Mouse (Mus musculus): Measurements from ENCODE around the gene Tmem223. TPM values are rescaled to one million over a fixed set of nuclear protein-coding genes. Genes with fewer than 3 reads are reported as not detected.

Tmem223 gene
- polyA plus RNA-seq, 1 experiment from 2014 or later, result 178 TPM

DNA sequence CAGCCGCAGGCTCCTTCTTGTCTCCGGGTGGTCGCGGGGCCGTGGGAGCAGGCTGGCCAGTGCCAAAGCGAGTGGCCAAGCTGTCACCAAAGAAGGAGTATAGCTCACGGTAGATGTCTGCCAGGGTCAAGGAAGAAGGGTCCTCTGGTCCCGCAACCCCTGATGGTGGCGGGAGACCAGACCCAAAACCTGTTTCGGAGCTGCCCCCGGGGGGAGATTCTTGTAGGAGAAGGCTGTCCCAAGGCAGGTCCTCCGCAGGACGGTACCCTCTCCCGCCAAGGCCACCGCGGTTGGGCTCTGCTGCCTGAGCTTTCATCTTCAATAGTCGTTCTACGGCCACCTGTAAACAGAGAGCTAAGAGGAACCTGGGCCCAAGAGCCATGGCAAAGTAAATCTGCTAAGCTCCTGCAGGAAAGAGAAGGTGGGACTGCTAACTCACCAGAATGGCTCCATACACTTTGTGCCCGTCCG is 4.2 kb downstream of the Tmem223 start:
- ATAC-seq (ENCODE audit: insufficient number of reproducible peaks, insufficient read depth, low FRiP score, low read depth), result peak; percentile 7; the same call in 1 of the 2 replicates
- 4% methylated on average over 20 of the region's 20 CpGs for WGBS

DNA sequence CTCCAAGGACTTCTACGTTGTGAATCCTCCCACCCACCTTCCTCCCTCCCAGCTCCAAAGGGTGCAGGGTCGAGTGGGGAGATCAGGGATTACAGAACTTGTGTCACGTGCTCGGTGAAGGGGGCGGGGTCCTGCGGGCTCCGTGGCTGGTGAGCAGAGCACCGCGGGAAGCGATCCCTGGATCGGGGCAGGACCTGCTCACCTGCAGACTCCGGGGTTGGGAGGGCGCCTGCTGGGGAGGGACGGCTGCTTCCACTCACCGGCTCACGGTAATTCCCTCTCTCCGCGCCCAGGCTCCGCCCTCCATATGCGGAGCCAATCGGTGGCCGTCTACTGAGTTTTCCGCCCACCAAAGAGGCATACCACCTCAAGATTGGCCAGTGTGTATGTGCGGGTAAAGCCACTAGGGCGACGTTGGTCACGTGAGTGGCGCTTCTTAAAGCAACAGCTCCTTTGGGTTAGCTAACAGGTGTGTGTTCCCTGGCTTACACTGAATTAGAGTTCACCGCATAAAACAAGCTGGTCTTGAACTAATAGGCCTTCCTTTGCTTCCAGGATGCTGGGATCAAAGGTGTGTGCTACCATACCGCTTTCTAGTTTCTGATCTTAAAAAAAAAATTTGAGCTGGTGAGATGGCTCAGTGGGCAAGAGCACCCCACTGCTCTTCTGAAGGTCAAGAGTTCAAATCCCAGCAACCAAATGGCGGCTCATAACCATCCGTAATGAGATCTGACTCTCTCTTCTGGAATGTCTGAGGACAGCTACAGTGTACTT is 15.4 kb downstream of the Tmem223 start, which contains the start of gene Taf6l:
Gene Taf6l, minus strand, starts transcription at position 410 of the 774 bp plus-strand sequence.
- Histone ChIP-seq H3K4me1 (ENCODE audit: control insufficient read depth, insufficient read depth, low read length) (0 out of 2 replicates have a peak, but pooled peaks cover 5% of the 10 kb centered on the region), H3K9me3 (ENCODE audit: control insufficient read depth, low read depth, low read length) (no peaks in the 10 kb centered on the region), H3K27ac (ENCODE audit: low read length) (peak within 1 kb of the TSS; percentile 75; the same call in 1 of the 2 replicates), H3K36me3 (ENCODE audit: control insufficient read depth, insufficient read depth, low read length) (peaks cover 12% of the 10 kb centered on the region; the same call in 1 of the 2 replicates), H3K4me2 (replicated peaks; ENCODE audit: low read depth, low read length) (peak within 1 kb of the TSS; percentile 69), H3K4me3 (ENCODE audit: low read depth, low read length) (peak within 1 kb of the TSS; percentile 65), H3K27me3 (ENCODE audit: control insufficient read depth, insufficient read depth, low read length) (no peaks in the 10 kb centered on the region), H3K9ac (replicated peaks; ENCODE audit: low read depth, low read length) (peak within 1 kb of the TSS; percentile 57)
- under 1% methylated on average over 32 of the region's 32 CpGs for WGBS
- ATAC-seq (ENCODE audit: insufficient number of reproducible peaks, insufficient read depth, low FRiP score, low read depth), result peak; percentile 100

More for the DNA sequence above, 4.2 kb downstream of the Tmem223 start:
- H3K9me3 ChIP-seq (ENCODE audit: control insufficient read depth, low read depth, low read length), result no peaks in the 10 kb centered on the region
- peak overlapping the region; percentile 75 for H3K4me3 ChIP-seq (ENCODE audit: low read depth, low read length)
- H3K9ac ChIP-seq (replicated peaks; ENCODE audit: low read depth, low read length), result peak overlapping the region; percentile 94
- peak overlapping the region; percentile 98 for H3K27ac ChIP-seq (ENCODE audit: low read length)
- peaks cover 22% of the 10 kb centered on the region for H3K36me3 ChIP-seq (ENCODE audit: control insufficient read depth, insufficient read depth, low read length)
- H3K4me1 ChIP-seq (ENCODE audit: control insufficient read depth, insufficient read depth, low read length), result peaks cover 19% of the 10 kb centered on the region
- no peaks in the 10 kb centered on the region for H3K27me3 ChIP-seq (ENCODE audit: control insufficient read depth, insufficient read depth, low read length)
- H3K4me2 ChIP-seq (replicated peaks; ENCODE audit: low read depth, low read length), result peak overlapping the region; percentile 98

DNA sequence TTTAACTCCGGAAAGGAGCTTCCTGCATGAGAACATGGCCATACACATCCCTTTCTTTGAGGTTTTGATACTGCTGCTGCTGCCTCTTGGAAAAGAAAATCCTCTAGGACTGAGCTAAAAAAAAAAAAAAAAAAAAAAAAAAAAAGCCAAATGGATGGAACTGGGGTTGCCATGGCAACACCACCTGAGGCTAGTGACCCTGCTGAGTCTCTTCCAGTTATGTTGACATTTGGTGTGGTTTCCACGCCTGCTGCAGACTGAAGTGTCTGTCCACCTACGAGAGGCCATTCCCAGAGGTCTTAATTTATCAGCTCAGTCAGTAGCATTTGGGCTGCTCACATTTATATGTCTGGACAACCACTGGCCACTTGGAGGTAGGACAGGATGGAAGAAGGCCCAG is 17.7 kb downstream of the Tmem223 start:
- 0 out of 2 replicates have a peak, but pooled peaks cover 5% of the 10 kb centered on the region for H3K4me1 ChIP-seq (ENCODE audit: control insufficient read depth, insufficient read depth, low read length)
- no peak overlapping the region for H3K9ac ChIP-seq (replicated peaks; ENCODE audit: low read depth, low read length)
- H3K4me3 ChIP-seq (ENCODE audit: low read depth, low read length), result no peak overlapping the region
- peaks cover 16% of the 10 kb centered on the region for H3K36me3 ChIP-seq (ENCODE audit: control insufficient read depth, insufficient read depth, low read length)
- WGBS, result 23% methylated on average over 3 of the region's 3 CpGs
- ATAC-seq (ENCODE audit: insufficient number of reproducible peaks, insufficient read depth, low FRiP score, low read depth), result no peak
- H3K27ac ChIP-seq (ENCODE audit: low read length), result no peak overlapping the region
- H3K9me3 ChIP-seq (ENCODE audit: control insufficient read depth, low read depth, low read length), result no peaks in the 10 kb centered on the region
- H3K27me3 ChIP-seq (ENCODE audit: control insufficient read depth, insufficient read depth, low read length), result no peaks in the 10 kb centered on the region
- no peak overlapping the region for H3K4me2 ChIP-seq (replicated peaks; ENCODE audit: low read depth, low read length)

DNA sequence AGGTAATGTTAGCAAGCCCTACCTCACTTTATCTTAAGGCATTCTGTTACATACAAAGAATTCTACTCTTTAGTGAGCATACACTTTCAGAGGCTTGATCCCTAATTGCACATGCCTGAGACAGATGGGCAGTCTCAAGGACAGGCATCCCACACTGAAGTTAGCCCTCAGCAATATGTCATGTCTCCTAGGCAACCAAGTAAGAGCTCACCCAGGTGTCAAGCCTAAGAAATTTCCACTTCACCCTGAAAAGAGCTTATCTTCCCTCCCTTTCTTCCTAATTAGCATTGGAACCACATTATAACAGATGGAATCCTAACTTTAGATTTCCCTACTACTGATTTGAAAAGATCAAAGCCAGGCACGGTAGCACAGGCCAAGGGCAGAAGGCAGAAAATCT is 18.4 kb downstream of the Tmem223 start:
- 20% methylated on average over 1 of the region's 1 CpGs for WGBS
- H3K4me3 ChIP-seq (ENCODE audit: low read depth, low read length), result no peak overlapping the region
- no peaks in the 10 kb centered on the region for H3K27me3 ChIP-seq (ENCODE audit: control insufficient read depth, insufficient read depth, low read length)
- no peak overlapping the region for H3K27ac ChIP-seq (ENCODE audit: low read length)
- no peak overlapping the region for H3K4me2 ChIP-seq (replicated peaks; ENCODE audit: low read depth, low read length)
- H3K36me3 ChIP-seq (ENCODE audit: control insufficient read depth, insufficient read depth, low read length), result peaks cover 20% of the 10 kb centered on the region
- H3K4me1 ChIP-seq (ENCODE audit: control insufficient read depth, insufficient read depth, low read length), result 0 out of 2 replicates have a peak, but pooled peaks cover 5% of the 10 kb centered on the region
- H3K9ac ChIP-seq (replicated peaks; ENCODE audit: low read depth, low read length), result no peak overlapping the region
- H3K9me3 ChIP-seq (ENCODE audit: control insufficient read depth, low read depth, low read length), result no peaks in the 10 kb centered on the region
- no peak for ATAC-seq (ENCODE audit: insufficient number of reproducible peaks, insufficient read depth, low FRiP score, low read depth)

DNA sequence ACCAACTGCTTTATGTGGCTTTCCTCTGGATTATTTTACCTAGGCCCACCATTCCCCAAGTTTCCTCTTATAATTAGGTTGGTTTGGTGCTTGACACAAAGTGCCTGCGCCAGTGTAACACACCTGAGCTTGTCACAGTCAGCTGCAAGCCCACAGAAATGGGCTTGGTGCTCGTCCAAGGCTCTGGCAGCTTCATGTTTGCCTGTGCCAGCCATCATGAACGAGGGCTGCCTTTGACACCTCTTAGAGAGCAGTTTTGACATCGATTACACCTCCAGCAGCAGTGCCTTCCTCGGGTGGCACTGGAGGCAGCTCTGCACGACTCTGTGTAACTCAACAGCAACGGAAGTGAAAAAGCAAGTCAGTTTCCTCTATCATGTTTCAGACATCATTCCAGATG is 19.4 kb downstream of the Tmem223 start:
- no peak overlapping the region for H3K27ac ChIP-seq (ENCODE audit: low read length)
- no peak for ATAC-seq (ENCODE audit: insufficient number of reproducible peaks, insufficient read depth, low FRiP score, low read depth)
- 80% methylated on average over 7 of the region's 7 CpGs for WGBS
- no peaks in the 10 kb centered on the region for H3K9me3 ChIP-seq (ENCODE audit: control insufficient read depth, low read depth, low read length)
- H3K4me1 ChIP-seq (ENCODE audit: control insufficient read depth, insufficient read depth, low read length), result 0 out of 2 replicates have a peak, but pooled peaks cover 5% of the 10 kb centered on the region
- no peak overlapping the region for H3K4me2 ChIP-seq (replicated peaks; ENCODE audit: low read depth, low read length)
- H3K9ac ChIP-seq (replicated peaks; ENCODE audit: low read depth, low read length), result no peak overlapping the region
- no peak overlapping the region for H3K4me3 ChIP-seq (ENCODE audit: low read depth, low read length)
- H3K27me3 ChIP-seq (ENCODE audit: control insufficient read depth, insufficient read depth, low read length), result no peaks in the 10 kb centered on the region
- peaks cover 29% of the 10 kb centered on the region for H3K36me3 ChIP-seq (ENCODE audit: control insufficient read depth, insufficient read depth, low read length)

DNA sequence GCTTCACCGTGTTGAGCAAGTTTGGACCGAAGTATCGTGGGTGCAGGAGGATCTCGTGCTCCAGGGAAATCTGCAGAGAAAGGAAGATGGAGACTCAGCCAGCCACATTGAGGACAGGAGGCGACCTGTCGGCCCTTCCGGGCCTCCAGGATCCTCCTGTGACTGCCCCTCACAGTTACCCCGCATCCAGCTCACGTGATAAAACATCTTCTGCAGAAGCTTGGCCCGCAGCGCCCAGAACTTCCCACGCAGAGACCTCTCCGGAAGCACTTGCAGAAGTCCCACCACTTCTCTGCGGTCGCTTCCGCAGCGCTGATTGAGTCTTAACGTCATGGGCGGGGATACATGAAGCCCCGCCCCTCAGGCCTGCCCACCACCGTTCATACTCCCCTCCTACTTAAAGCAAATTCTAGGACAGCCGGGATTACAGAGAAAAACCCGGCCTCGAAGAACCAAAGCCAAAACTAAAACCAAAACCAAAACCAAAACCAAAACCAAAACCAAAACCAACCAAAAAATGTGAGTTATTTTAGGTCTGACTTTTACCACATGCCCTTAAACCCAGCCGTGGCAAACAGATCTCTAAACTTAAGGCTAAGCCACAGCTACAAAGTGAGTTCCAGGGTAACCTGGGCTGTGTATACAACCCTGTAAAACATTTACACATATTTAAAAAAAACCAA is 27.6 kb downstream of the Tmem223 start, which contains the start of gene Polr2g:
Gene Polr2g, minus strand, starts transcription at position 314 of the 683 bp plus-strand sequence.
- Histone ChIP-seq H3K4me2 (replicated peaks; ENCODE audit: low read depth, low read length) (peak within 1 kb of the TSS; percentile 78), H3K4me3 (ENCODE audit: low read depth, low read length) (peak within 1 kb of the TSS; percentile 86), H3K27ac (ENCODE audit: low read length) (peak within 1 kb of the TSS; percentile 78; the same call in 1 of the 2 replicates), H3K9ac (replicated peaks; ENCODE audit: low read depth, low read length) (peak within 1 kb of the TSS; percentile 72), H3K27me3 (ENCODE audit: control insufficient read depth, insufficient read depth, low read length) (no peaks in the 10 kb centered on the region), H3K36me3 (ENCODE audit: control insufficient read depth, insufficient read depth, low read length) (peaks cover 19% of the 10 kb centered on the region), H3K9me3 (ENCODE audit: control insufficient read depth, low read depth, low read length) (no peaks in the 10 kb centered on the region), H3K4me1 (ENCODE audit: control insufficient read depth, insufficient read depth, low read length) (peaks cover 10% of the 10 kb centered on the region; the same call in 1 of the 2 replicates)
- ATAC-seq (ENCODE audit: insufficient number of reproducible peaks, insufficient read depth, low FRiP score, low read depth), result peak; percentile 73
- WGBS, result 1% methylated on average over 25 of the region's 25 CpGs

DNA sequence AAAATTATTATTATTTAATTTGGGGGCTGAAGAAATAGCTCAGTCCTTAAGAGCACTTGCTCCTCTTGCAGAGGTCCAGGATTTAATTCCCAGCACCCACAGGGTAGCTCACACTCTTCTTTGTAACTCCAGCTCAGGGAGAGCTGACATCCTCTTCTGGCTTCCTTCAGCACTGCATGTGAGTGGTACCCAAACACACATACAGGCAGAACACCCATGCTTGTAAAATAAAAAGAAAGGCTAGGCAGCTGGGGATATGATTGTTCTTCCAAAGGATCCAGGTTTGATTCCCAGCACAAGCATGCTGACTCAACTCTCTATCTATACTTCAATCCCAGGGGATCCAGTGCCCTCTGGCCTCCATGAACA is 28.1 kb downstream of the Tmem223 start:
- ATAC-seq (ENCODE audit: insufficient number of reproducible peaks, insufficient read depth, low FRiP score, low read depth), result no peak
- Histone ChIP-seq H3K9me3 (ENCODE audit: control insufficient read depth, low read depth, low read length) (no peaks in the 10 kb centered on the region), H3K27ac (ENCODE audit: low read length) (peak overlapping the region; percentile 10; the same call in 1 of the 2 replicates), H3K4me3 (ENCODE audit: low read depth, low read length) (0 out of 2 replicates have a peak overlapping the region, but pooled peaks have one; percentile 86), H3K4me1 (ENCODE audit: control insufficient read depth, insufficient read depth, low read length) (peaks cover 10% of the 10 kb centered on the region; the same call in 1 of the 2 replicates), H3K4me2 (replicated peaks; ENCODE audit: low read depth, low read length) (peak overlapping the region; percentile 78; the same call in 1 of the 2 replicates), H3K9ac (replicated peaks; ENCODE audit: low read depth, low read length) (no peak overlapping the region), H3K27me3 (ENCODE audit: control insufficient read depth, insufficient read depth, low read length) (no peaks in the 10 kb centered on the region), H3K36me3 (ENCODE audit: control insufficient read depth, insufficient read depth, low read length) (peaks cover 14% of the 10 kb centered on the region)

DNA sequence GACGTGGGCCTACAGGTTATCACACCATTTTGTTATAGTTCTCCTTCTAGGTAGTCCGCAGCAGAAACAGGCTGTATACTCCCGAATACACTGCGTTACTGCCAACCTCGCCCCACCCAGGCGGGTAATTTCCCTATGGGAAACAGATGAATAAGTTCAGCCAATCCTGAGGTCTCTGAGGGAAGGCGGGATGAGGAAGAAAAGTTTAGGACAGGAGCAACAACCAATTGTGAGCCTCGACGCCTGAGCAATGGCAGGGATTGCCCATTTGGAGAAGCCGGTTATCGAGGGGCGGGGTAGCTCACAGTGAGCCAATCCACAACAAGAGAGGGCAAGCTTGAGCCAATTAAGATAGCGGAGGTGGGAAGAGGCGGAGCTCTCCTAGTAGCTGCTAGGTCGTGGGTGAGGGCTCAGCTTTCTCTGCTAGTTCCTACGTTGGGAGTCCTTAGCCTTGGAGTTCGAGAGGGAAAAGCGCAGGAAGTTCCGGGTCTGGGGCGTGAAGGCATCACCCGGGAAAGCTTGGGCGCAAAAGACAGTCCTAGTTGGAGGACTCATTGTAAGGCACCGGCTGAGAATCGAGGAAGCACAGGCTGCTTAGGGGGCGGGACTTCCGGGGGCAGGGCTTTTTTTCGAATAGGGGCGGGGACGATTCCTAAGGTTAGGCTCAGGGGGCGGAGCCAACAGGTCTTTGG is 31.5 kb downstream of the Tmem223 start, which contains the start of gene Zbtb3:
Gene Zbtb3, plus strand, starts transcription at position 426 of the 692 bp plus-strand sequence.
- WGBS, result under 1% methylated on average over 30 of the region's 30 CpGs
- Histone ChIP-seq H3K4me2 (replicated peaks; ENCODE audit: low read depth, low read length) (peak within 1 kb of the TSS; percentile 80), H3K27ac (ENCODE audit: low read length) (peak within 1 kb of the TSS; percentile 69), H3K4me1 (ENCODE audit: control insufficient read depth, insufficient read depth, low read length) (peaks cover 7% of the 10 kb centered on the region; the same call in 1 of the 2 replicates), H3K4me3 (ENCODE audit: low read depth, low read length) (peak within 1 kb of the TSS; percentile 57), H3K9me3 (ENCODE audit: control insufficient read depth, low read depth, low read length) (no peaks in the 10 kb centered on the region), H3K36me3 (ENCODE audit: control insufficient read depth, insufficient read depth, low read length) (peaks cover 16% of the 10 kb centered on the region), H3K9ac (replicated peaks; ENCODE audit: low read depth, low read length) (peak within 1 kb of the TSS; percentile 38; the same call in 1 of the 2 replicates), H3K27me3 (ENCODE audit: control insufficient read depth, insufficient read depth, low read length) (no peaks in the 10 kb centered on the region)
- peak; percentile 98 for ATAC-seq (ENCODE audit: insufficient number of reproducible peaks, insufficient read depth, low FRiP score, low read depth)

All from stomach, embryonic 14.5 days (tissue).